In the genomic region with DNA sequence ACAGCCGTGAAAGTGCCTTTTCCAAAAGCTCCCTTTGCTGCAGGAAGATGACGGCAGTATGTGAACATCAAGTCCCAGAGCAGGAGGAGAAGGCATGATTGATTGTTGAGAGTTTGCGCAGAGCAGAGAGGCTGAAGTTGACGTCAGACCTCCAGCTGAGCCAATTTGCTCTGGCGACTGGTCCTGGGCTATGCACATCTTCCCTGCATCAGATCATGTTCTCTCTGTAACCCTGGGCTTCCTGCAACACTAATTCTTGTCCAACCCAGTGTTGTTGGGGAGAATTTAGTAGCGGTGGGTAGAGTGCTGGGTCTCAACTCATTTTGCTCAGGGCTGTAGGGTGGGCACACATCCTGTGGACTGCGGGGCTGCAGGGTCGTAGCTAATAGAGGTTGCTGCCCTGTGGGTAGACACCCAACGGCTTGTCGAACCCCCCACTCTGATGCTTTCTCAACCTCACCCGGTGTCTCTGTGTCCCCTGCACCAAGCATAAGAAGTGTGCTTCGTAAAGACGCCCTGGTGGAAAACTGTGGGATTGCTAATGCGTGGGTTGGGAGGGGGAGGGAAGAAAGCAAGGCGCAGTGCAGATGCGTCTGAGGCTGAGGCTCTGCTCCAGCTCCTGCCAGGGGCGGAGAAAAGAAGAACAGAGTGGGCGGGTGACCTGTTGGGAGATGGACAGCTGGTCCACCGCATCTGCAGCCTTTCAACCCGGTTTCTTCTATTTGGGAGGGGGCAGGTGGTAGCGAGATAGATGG, we compare ENCODE assay signal across 18 mouse cellular contexts.
DNase-seq lines count a peak whose midpoint lies in the region; ATAC-seq lines count a peak whose summit lies in the region.
"Had no signal": no experiment of that assay in that cellular context is flagged by ENCODE, and none has a peak within 500 bp of the region (broad histone marks: within the 10 kb centered on the region; RNA-seq: fewer than 3 reads in every experiment).

No protein-coding gene starts in this region.

- no peak overlapping the region for H3K27ac ChIP-seq in heart, embryonic 10.5 days
- H3K27ac ChIP-seq in hindbrain, embryonic 15.5 days (replicated peaks), result peak overlapping the region; percentile 73
- H3K27ac ChIP-seq in neural tube, embryonic 14.5 days (ENCODE audit: low read depth, low read length), result 0 out of 2 replicates have a peak overlapping the region, but pooled peaks have one; percentile 16
- H3K27ac ChIP-seq in heart, embryonic 11.5 days (ENCODE audit: low read depth, low read length), result no peak overlapping the region
- H3K27ac ChIP-seq: embryonic facial prominence, embryonic 15.5 days; forebrain, embryonic 10.5 days; liver, embryonic 13.5 days had no signal

- 0 out of 2 replicates have a peak overlapping the region, but pooled peaks have one; percentile 13 for H3K9ac ChIP-seq in hindbrain, embryonic 15.5 days
- 0 out of 2 replicates have a peak overlapping the region, but pooled peaks have one; percentile 16 for H3K9ac ChIP-seq in neural tube, embryonic 14.5 days (replicated peaks; ENCODE audit: low read depth, low read length)
- no peak overlapping the region for H3K9ac ChIP-seq in heart, embryonic 11.5 days (ENCODE audit: low read depth, low read length)
- H3K9ac ChIP-seq: embryonic facial prominence, embryonic 15.5 days; liver, embryonic 13.5 days had no signal

- H3K27me3 ChIP-seq in heart, embryonic 10.5 days (ENCODE audit: insufficient read depth, poor library complexity, severe bottlenecking), result no peaks in the 10 kb centered on the region
- H3K27me3 ChIP-seq in hindbrain, embryonic 15.5 days, result no peaks in the 10 kb centered on the region
- H3K27me3 ChIP-seq in neural tube, embryonic 14.5 days (ENCODE audit: control insufficient read depth, insufficient read depth, low read length), result no peaks in the 10 kb centered on the region
- H3K27me3 ChIP-seq in heart, embryonic 11.5 days (ENCODE audit: control insufficient read depth, insufficient read depth, low read length), result no peaks in the 10 kb centered on the region
- H3K27me3 ChIP-seq: embryonic facial prominence, embryonic 15.5 days; liver, embryonic 13.5 days had no signal

- ATAC-seq in hindbrain, embryonic 15.5 days (ENCODE audit: low FRiP score, low read depth), result peak; percentile 88
- ATAC-seq in neural tube, embryonic 14.5 days (ENCODE audit: low read depth), result peak; percentile 62; the same call in 1 of the 2 replicates
- no peak for ATAC-seq in heart, embryonic 11.5 days (replicated peaks; ENCODE audit: insufficient number of reproducible peaks, low FRiP score, low TSS enrichment)

- peak; percentile 62 for DNase-seq in heart, embryonic 10.5 days (ENCODE audit: low spot score)
- DNase-seq in heart, adult 8-10 months (ENCODE audit: low spot score), result no peak
- peak; percentile 60 for DNase-seq in embryo, embryonic 10.5 days (ENCODE audit: low spot score)
- no peak for DNase-seq in adrenal gland, postnatal 14 days
- DNase-seq in testis, postnatal 14 days (ENCODE audit: low spot score), result no peak
- DNase-seq: adrenal gland, postnatal 10 days; cerebellum, adult 8-10 months; gastrocnemius, postnatal 25 days; kidney, adult 18-20 months; kidney, postnatal 14 days; layer of hippocampus, adult 9-11 months; liver, embryonic 13.5 days; thymus, postnatal 25 days had no signal

- H3K4me2 ChIP-seq in hindbrain, embryonic 15.5 days, result peak overlapping the region; percentile 67
- H3K4me2 ChIP-seq in neural tube, embryonic 14.5 days (ENCODE audit: low read depth, low read length), result peak overlapping the region; percentile 34
- no peak overlapping the region for H3K4me2 ChIP-seq in heart, embryonic 11.5 days
- H3K4me2 ChIP-seq: embryonic facial prominence, embryonic 15.5 days; liver, embryonic 13.5 days had no signal

- WGBS in heart, embryonic 10.5 days, result 74% methylated on average over 21 of the region's 21 CpGs
- WGBS in hindbrain, embryonic 15.5 days, result 28% methylated on average over 21 of the region's 21 CpGs
- WGBS in neural tube, embryonic 14.5 days, result 29% methylated on average over 21 of the region's 21 CpGs
- WGBS in heart, embryonic 11.5 days (ENCODE audit: insufficient replicate concordance), result 74% methylated on average over 21 of the region's 21 CpGs

- no peaks in the 10 kb centered on the region for H3K4me1 ChIP-seq in heart, embryonic 10.5 days
- peaks cover 13% of the 10 kb centered on the region for H3K4me1 ChIP-seq in hindbrain, embryonic 15.5 days (replicated peaks)
- H3K4me1 ChIP-seq in neural tube, embryonic 14.5 days (ENCODE audit: control insufficient read depth, insufficient read depth, low read length), result no peaks in the 10 kb centered on the region
- no peaks in the 10 kb centered on the region for H3K4me1 ChIP-seq in heart, embryonic 11.5 days (ENCODE audit: control insufficient read depth, insufficient read depth, low read length)
- H3K4me1 ChIP-seq: embryonic facial prominence, embryonic 15.5 days; liver, embryonic 13.5 days had no signal

- no peak overlapping the region for H3K4me3 ChIP-seq in heart, embryonic 10.5 days
- peak overlapping the region; percentile 35 for H3K4me3 ChIP-seq in hindbrain, embryonic 15.5 days
- 0 out of 2 replicates have a peak overlapping the region, but pooled peaks have one; percentile 7 for H3K4me3 ChIP-seq in neural tube, embryonic 14.5 days (ENCODE audit: low read depth, low read length)
- no peak overlapping the region for H3K4me3 ChIP-seq in heart, embryonic 11.5 days (ENCODE audit: low read depth, low read length)
- H3K4me3 ChIP-seq: embryonic facial prominence, embryonic 15.5 days; forebrain, embryonic 10.5 days; liver, embryonic 13.5 days had no signal

- H3K9me3 ChIP-seq in heart, embryonic 10.5 days, result no peaks in the 10 kb centered on the region
- H3K9me3 ChIP-seq in hindbrain, embryonic 15.5 days, result no peaks in the 10 kb centered on the region
- no peaks in the 10 kb centered on the region for H3K9me3 ChIP-seq in neural tube, embryonic 14.5 days (ENCODE audit: control insufficient read depth, low read length)
- no peaks in the 10 kb centered on the region for H3K9me3 ChIP-seq in heart, embryonic 11.5 days (replicated peaks; ENCODE audit: control insufficient read depth, low read length)
- H3K9me3 ChIP-seq: embryonic facial prominence, embryonic 15.5 days; forebrain, embryonic 10.5 days had no signal

- no peaks in the 10 kb centered on the region for H3K36me3 ChIP-seq in heart, embryonic 10.5 days
- H3K36me3 ChIP-seq in hindbrain, embryonic 15.5 days, result no peaks in the 10 kb centered on the region
- H3K36me3 ChIP-seq in neural tube, embryonic 14.5 days (ENCODE audit: control insufficient read depth, insufficient read depth, low read length), result no peaks in the 10 kb centered on the region
- H3K36me3 ChIP-seq in heart, embryonic 11.5 days (ENCODE audit: control insufficient read depth, insufficient read depth, low read length), result no peaks in the 10 kb centered on the region
- H3K36me3 ChIP-seq: embryonic facial prominence, embryonic 15.5 days; forebrain, embryonic 10.5 days; liver, embryonic 13.5 days had no signal

Comparison
In these comparisons a context has a peak if more than half of its experiments do, and no peak if none do; other contexts are left out.
1. DNase-seq: peak in heart, embryonic 10.5 days (single experiment) and embryo, embryonic 10.5 days (single experiment); none in heart, adult 8-10 months (single experiment), adrenal gland, postnatal 14 days (single experiment) and testis, postnatal 14 days (single experiment).
2. H3K27ac ChIP-seq: peak in hindbrain, embryonic 15.5 days (single experiment) and neural tube, embryonic 14.5 days (single experiment); none in heart, embryonic 10.5 days (single experiment) and heart, embryonic 11.5 days (single experiment).
3. H3K4me3 ChIP-seq: peak in hindbrain, embryonic 15.5 days (single experiment) and neural tube, embryonic 14.5 days (single experiment); none in heart, embryonic 10.5 days (single experiment) and heart, embryonic 11.5 days (single experiment).